Mouse (Mus musculus): ENCODE data around the gene Olfr820.
A peak's percentile ranks its signal among the peaks of the same experiment; 100 is the strongest.
"Not testable (repeated sequence)": the region's sequence is repeated elsewhere in the genome, so short reads cannot be mapped to it uniquely, and the experiment has no call there.

Gene Olfr820

GRCm38 (mm10) chr10:130012321-130012720, at the start of gene Olfr820:
Gene Olfr820, plus strand, starts transcription at chr10:130012621.
- no peak for DNase-seq (ENCODE audit: low read depth, low spot score)

GRCm38 (mm10) chr10:129966232-129966631, 46.2 kb upstream of the Olfr820 start:
- DNase-seq (ENCODE audit: low read depth, low spot score), result not testable (repeated sequence)

- DNase-seq (ENCODE audit: low read depth, low spot score), result not testable (repeated sequence)
Measured at GRCm38 (mm10) chr10:129967166-129967565, 45.3 kb upstream of the Olfr820 start, which contains the start of gene Olfr819. Gene Olfr819, minus strand, starts transcription at chr10:129967266.

- not testable (repeated sequence) for DNase-seq (ENCODE audit: low read depth, low spot score)
Measured at GRCm38 (mm10) chr10:129972994-129973393, 39.4 kb upstream of the Olfr820 start.

- DNase-seq (ENCODE audit: low read depth, low spot score), result not testable (repeated sequence)
Measured at GRCm38 (mm10) chr10:129976040-129976439, 36.4 kb upstream of the Olfr820 start, which contains the start of gene Olfr247. Gene Olfr247, minus strand, starts transcription at chr10:129976140.

- DNase-seq (ENCODE audit: low read depth, low spot score), result not testable (repeated sequence)
Measured at GRCm38 (mm10) chr10:129981867-129982266, 30.6 kb upstream of the Olfr820 start.

GRCm38 (mm10) chr10:129984962-129985361, 27.5 kb upstream of the Olfr820 start, which contains the start of gene Gm10310:
Gene Gm10310, minus strand, starts transcription at chr10:129985062.
- not testable (repeated sequence) for DNase-seq (ENCODE audit: low read depth, low spot score)

GRCm38 (mm10) chr10:130004104-130004503, 8.3 kb upstream of the Olfr820 start:
- peak; percentile 94 for DNase-seq (ENCODE audit: low read depth, low spot score)

- peak; percentile 91 for DNase-seq (ENCODE audit: low read depth, low spot score)
Measured at GRCm38 (mm10) chr10:130005366-130005765, 7.1 kb upstream of the Olfr820 start.

- DNase-seq (ENCODE audit: low read depth, low spot score), result no peak
Measured at GRCm38 (mm10) chr10:130030048-130030447, 17.6 kb downstream of the Olfr820 start, which contains the start of gene Olfr821. Gene Olfr821, plus strand, starts transcription at chr10:130030348.

- peak; percentile 74 for DNase-seq (ENCODE audit: low read depth, low spot score)
Measured at GRCm38 (mm10) chr10:130037096-130037495, 24.7 kb downstream of the Olfr820 start.
